ENCODE assay signal across 20 mouse cellular contexts in genomic region chr5:139432747-139433508, GRCm38 (mm10). TPM values are rescaled to one million over a fixed set of nuclear protein-coding genes. Genes with fewer than 3 reads are reported as not detected.
A peak's percentile ranks its signal among the peaks of the same experiment; 100 is the strongest.
DNase-seq lines count a peak whose midpoint lies in the region; ATAC-seq and TF ChIP-seq lines count a peak whose summit lies in the region.
"Had no signal": no experiment of that assay in that cellular context is flagged by ENCODE, and none has a peak within 500 bp of the region (broad histone marks: within the 10 kb centered on the region; RNA-seq: fewer than 3 reads in every experiment).

No protein-coding gene starts in this region.

- TF ChIP-seq RAD21 in MEL (IDR thresholded peaks at IDR 0.05; ENCODE audit: low read depth, low read length) = no peak

- H3K9ac ChIP-seq in MEL (ENCODE audit: control insufficient read depth, low read depth, low read length, poor library complexity, severe bottlenecking) = no peak overlapping the region
- no peak overlapping the region for H3K9ac ChIP-seq in midbrain, embryonic 14.5 days (replicated peaks; ENCODE audit: low read length)
- H3K9ac ChIP-seq: heart, embryonic 13.5 days; liver, embryonic 14.5 days; neural tube, embryonic 12.5 days had no signal

- no peak overlapping the region for H3K4me3 ChIP-seq in gastrocnemius, adult 2 months
- H3K4me3 ChIP-seq in left cerebral cortex, adult 2 months = no peak overlapping the region
- no peak overlapping the region for H3K4me3 ChIP-seq in MEL (ENCODE audit: control insufficient read depth in 1 of 2, insufficient read depth in 1 of 2, low read depth in 2 of 2, low read length in 2 of 2)
- H3K4me3 ChIP-seq in midbrain, embryonic 14.5 days (replicated peaks; ENCODE audit: low read depth, low read length) = no peak overlapping the region
- H3K4me3 ChIP-seq: heart, embryonic 13.5 days; neural tube, embryonic 12.5 days had no signal

- TF ChIP-seq EP300 in MEL (IDR thresholded peaks at IDR 0.05; ENCODE audit: low read depth in 1 of 2, low read length in 2 of 2) = no peak

- peaks cover 8 to 12% of the 10 kb centered on the region in 2 experiments for H3K4me1 ChIP-seq in MEL (ENCODE audit: control insufficient read depth in 1 of 2, insufficient read depth in 2 of 2, low read length in 2 of 2)
- peaks cover 40% of the 10 kb centered on the region for H3K4me1 ChIP-seq in midbrain, embryonic 14.5 days (ENCODE audit: control insufficient read depth, insufficient read depth, low read length)

- peaks cover 4 to 5% of the 10 kb centered on the region in 2 experiments; a peak in 1 of 4 replicates for H3K36me3 ChIP-seq in MEL (ENCODE audit: control insufficient read depth in 1 of 2, insufficient read depth in 2 of 2, low read length in 2 of 2)
- H3K36me3 ChIP-seq in midbrain, embryonic 14.5 days (ENCODE audit: control insufficient read depth, insufficient read depth, low read length) = no peaks in the 10 kb centered on the region
- H3K36me3 ChIP-seq: heart, embryonic 13.5 days; neural tube, embryonic 12.5 days had no signal

- intact Hi-C loops in gastrocnemius, adult 2 months (cut with DNase I) = no loop called here
- intact Hi-C loops in left cerebral cortex, adult 2 months (cut with DNase I) = no loop called here
- intact Hi-C loops in left cerebral cortex, postnatal 10 days (cut with DNase I) = no loop called here

- no peak for TF ChIP-seq POLR2A in MEL (IDR thresholded peaks at IDR 0.05; ENCODE audit: control insufficient read depth in 1 of 2, insufficient read depth in 1 of 2, low read depth in 1 of 2, low read length in 2 of 2, poor library complexity in 1 of 2)

- no peak for TF ChIP-seq CTCF in gastrocnemius, adult 2 months (IDR thresholded peaks at IDR 0.05)
- TF ChIP-seq CTCF in left cerebral cortex, adult 2 months (IDR thresholded peaks at IDR 0.05) = no peak
- TF ChIP-seq CTCF in MEL (IDR thresholded peaks at IDR 0.05 in 2 of 3, conservative IDR thresholded peaks at IDR 0.05 in 1 of 3; ENCODE audit: control insufficient read depth in 1 of 3, insufficient read depth in 1 of 3, low read depth in 2 of 3, low read length in 3 of 3, poor library complexity in 1 of 3, severe bottlenecking in 1 of 3) = no peak

- peak; percentile 35 for DNase-seq in gastrocnemius, adult 2 months
- no peak for DNase-seq in gastrocnemius, postnatal 25 days
- DNase-seq in left cerebral cortex, adult 2 months (ENCODE audit: extremely low spot score in 1 of 2, low spot score in 2 of 2) = no peak
- no peak for DNase-seq in left cerebral cortex, postnatal 10 days (ENCODE audit: extremely low spot score in 1 of 2, low spot score in 2 of 2)
- no peak for DNase-seq in MEL (ENCODE audit: low read depth, low spot score)
- DNase-seq in midbrain, embryonic 14.5 days = no peak
- DNase-seq in ovary, adult 18-20 months (ENCODE audit: low spot score) = no peak
- DNase-seq: adrenal gland, adult 2 months; cerebellum, adult 9-11 months; embryo, embryonic 11 days; heart, adult 18-20 months; kidney, adult 2 months; kidney, postnatal 14 days; right cerebral cortex, postnatal 14 days; spleen, adult 18-20 months; thymus, postnatal 25 days had no signal

- H3K79me2 ChIP-seq in MEL (ENCODE audit: control insufficient read depth, insufficient read depth, low read length, poor library complexity) = no peaks in the 10 kb centered on the region

- H3K9me3 ChIP-seq in MEL (replicated peaks; ENCODE audit: insufficient read depth, low read length) = no peaks in the 10 kb centered on the region
- no peaks in the 10 kb centered on the region for H3K9me3 ChIP-seq in midbrain, embryonic 14.5 days (ENCODE audit: control insufficient read depth, low read length)
- H3K9me3 ChIP-seq: heart, embryonic 13.5 days; neural tube, embryonic 12.5 days had no signal

- no peak for ATAC-seq in midbrain, embryonic 14.5 days (ENCODE audit: low FRiP score, low TSS enrichment)
- ATAC-seq: inflammation-experienced regulatory T-cells, adult 6 months had no signal

- no peak overlapping the region for H3K4me2 ChIP-seq in midbrain, embryonic 14.5 days (ENCODE audit: low read length)
- H3K4me2 ChIP-seq: heart, embryonic 13.5 days; neural tube, embryonic 12.5 days had no signal

- peak overlapping the region; percentile 70 for H3K27ac ChIP-seq in gastrocnemius, adult 2 months
- H3K27ac ChIP-seq in left cerebral cortex, adult 2 months = peak overlapping the region; percentile 64; the same call in 1 of the 2 replicates
- H3K27ac ChIP-seq in MEL (ENCODE audit: control insufficient read depth, low read depth, low read length) = no peak overlapping the region
- H3K27ac ChIP-seq in midbrain, embryonic 14.5 days (replicated peaks; ENCODE audit: low read depth, low read length) = 0 out of 2 replicates have a peak overlapping the region, but pooled peaks have one; percentile 39
- H3K27ac ChIP-seq: heart, embryonic 13.5 days; liver, embryonic 14.5 days; neural tube, embryonic 12.5 days had no signal

- WGBS in midbrain, embryonic 14.5 days = 55% methylated on average over 7 of the region's 7 CpGs

- H3K27me3 ChIP-seq in MEL (ENCODE audit: control insufficient read depth in 1 of 2, insufficient read depth in 2 of 2, low read length in 2 of 2) = no peaks in the 10 kb centered on the region
- no peaks in the 10 kb centered on the region for H3K27me3 ChIP-seq in midbrain, embryonic 14.5 days (ENCODE audit: control insufficient read depth, insufficient read depth, low read length)
- H3K27me3 ChIP-seq: neural tube, embryonic 12.5 days had no signal

TF ChIP-seq in MEL, 35 proteins besides CTCF, POLR2A, EP300 and RAD21:
- no peak for TF ChIP-seq MAFK (IDR thresholded peaks at IDR 0.05; ENCODE audit: borderline replicate concordance, low read depth, low read length)
- TF ChIP-seq ZNF384 (IDR thresholded peaks at IDR 0.05; ENCODE audit: low read depth, low read length) = peak; percentile 56

RNA-seq across cellular contexts. Expression of gene Gper1, which starts 10.0 kb away (rescaled TPM):
- total RNA-seq in gastrocnemius, adult 2 months (2021) = 1 to 10 TPM; 1.3 to 2.7 TPM
- total RNA-seq in gastrocnemius, postnatal 25 days (2021) = 1 to 10 TPM in 1 of 2 experiments, under 1 TPM in 1; 0.82 to 1.6 TPM
- total RNA-seq in left cerebral cortex, adult 2 months (2021) = 1 to 10 TPM; 2.5 to 2.8 TPM
- 1 to 10 TPM; 2.9 to 3.3 TPM for total RNA-seq in left cerebral cortex, postnatal 10 days (2021)
- total RNA-seq in MEL (2012; rRNA removed) = 0.07 and 0.15 TPM in 2 replicates
- polyA plus RNA-seq in MEL (2012; ENCODE audit: insufficient read depth in 1 of 2, insufficient read length in 2 of 2, low read depth in 1 of 2, low replicate concordance in 2 of 2, missing spikeins in 1 of 2) = under 1 TPM in 1 of 2 experiments, not detected in 1; 0.07 TPM
- polyA plus RNA-seq in midbrain, embryonic 14.5 days (2014; fragmentation: Nextera tagmentation; extraction: Ambion mirVana) = 9.2 and 9.6 TPM in 2 replicates
- polyA plus RNA-seq: inflammation-experienced regulatory T-cells, adult 6 months had no signal

RNA-seq across cellular contexts. Expression of gene 3110082I17Rik, which starts 27.4 kb away (rescaled TPM):
- 10 to 100 TPM in 1 of 2 experiments, 1 to 10 TPM in 1; 7.9 to 10.3 TPM for total RNA-seq in gastrocnemius, adult 2 months (2021)
- 1 to 10 TPM; 7.8 to 8.0 TPM for total RNA-seq in gastrocnemius, postnatal 25 days (2021)
- total RNA-seq in left cerebral cortex, adult 2 months (2021) = 10 to 100 TPM; 16.3 to 17.9 TPM
- total RNA-seq in left cerebral cortex, postnatal 10 days (2021) = 10 to 100 TPM; 20.1 to 20.2 TPM
- total RNA-seq in MEL (2012; rRNA removed) = 43.2 and 58.1 TPM in 2 replicates
- 10 to 100 TPM in 1 of 2 experiments, not detected in 1; 79.5 TPM for polyA plus RNA-seq in MEL (2012; ENCODE audit: insufficient read depth in 1 of 2, insufficient read length in 2 of 2, low read depth in 1 of 2, low replicate concordance in 2 of 2, missing spikeins in 1 of 2)
- 10.8 and 12.8 TPM in 2 replicates for polyA plus RNA-seq in midbrain, embryonic 14.5 days (2014; fragmentation: Nextera tagmentation; extraction: Ambion mirVana)

RNA-seq across cellular contexts. Expression of gene C130050O18Rik, which starts 27.8 kb away (rescaled TPM):
- total RNA-seq in gastrocnemius, adult 2 months (2021) = under 1 TPM; 0.15 to 0.33 TPM
- under 1 TPM; 0.32 to 0.61 TPM for total RNA-seq in gastrocnemius, postnatal 25 days (2021)
- total RNA-seq in left cerebral cortex, adult 2 months (2021) = under 1 TPM; 0.29 to 0.63 TPM
- total RNA-seq in left cerebral cortex, postnatal 10 days (2021) = under 1 TPM; 0.24 to 0.28 TPM
- 0.10 and 0.12 TPM in 2 replicates for total RNA-seq in MEL (2012; rRNA removed)
- polyA plus RNA-seq in MEL (2012; ENCODE audit: insufficient read depth in 1 of 2, insufficient read length in 2 of 2, low read depth in 1 of 2, low replicate concordance in 2 of 2, missing spikeins in 1 of 2) = under 1 TPM in 1 of 2 experiments, not detected in 1; 0.21 TPM
- polyA plus RNA-seq in midbrain, embryonic 14.5 days (2014; fragmentation: Nextera tagmentation; extraction: Ambion mirVana) = 0.29 and 0.58 TPM in 2 replicates
- polyA plus RNA-seq: inflammation-experienced regulatory T-cells, adult 6 months had no signal

RNA-seq across cellular contexts. Expression of gene Zfand2a, which starts 51.4 kb away (rescaled TPM):
- total RNA-seq in gastrocnemius, adult 2 months (2021) = 10 to 100 TPM in 1 of 2 experiments, 1 to 10 TPM in 1; 8.5 to 10.3 TPM
- total RNA-seq in gastrocnemius, postnatal 25 days (2021) = 1 to 10 TPM; 7.3 to 8.2 TPM
- total RNA-seq in left cerebral cortex, adult 2 months (2021) = 10 to 100 TPM; 53.9 to 60.0 TPM
- total RNA-seq in left cerebral cortex, postnatal 10 days (2021) = 100 to 1,000 TPM in 1 of 2 experiments, 10 to 100 TPM in 1; 93.4 to 100 TPM
- 12.4 and 13.8 TPM in 2 replicates for total RNA-seq in MEL (2012; rRNA removed)
- 10 to 100 TPM in 1 of 2 experiments, not detected in 1; 15.3 TPM for polyA plus RNA-seq in MEL (2012; ENCODE audit: insufficient read depth in 1 of 2, insufficient read length in 2 of 2, low read depth in 1 of 2, low replicate concordance in 2 of 2, missing spikeins in 1 of 2)
- 14.0 and 14.1 TPM in 2 replicates for polyA plus RNA-seq in midbrain, embryonic 14.5 days (2014; fragmentation: Nextera tagmentation; extraction: Ambion mirVana)

RNA-seq across cellular contexts. Expression of gene Gpr146, which starts 55.4 kb away (rescaled TPM):
- 10 to 100 TPM; 26.5 to 41.2 TPM for total RNA-seq in gastrocnemius, adult 2 months (2021)
- 10 to 100 TPM; 23.5 to 23.6 TPM for total RNA-seq in gastrocnemius, postnatal 25 days (2021)
- 10 to 100 TPM; 12.5 to 13.9 TPM for total RNA-seq in left cerebral cortex, adult 2 months (2021)
- total RNA-seq in left cerebral cortex, postnatal 10 days (2021) = 1 to 10 TPM; 5.7 to 7.5 TPM
- 0.92 and 2.1 TPM in 2 replicates for total RNA-seq in MEL (2012; rRNA removed)
- 1 to 10 TPM in 1 of 2 experiments, not detected in 1; 4.5 TPM for polyA plus RNA-seq in MEL (2012; ENCODE audit: insufficient read depth in 1 of 2, insufficient read length in 2 of 2, low read depth in 1 of 2, low replicate concordance in 2 of 2, missing spikeins in 1 of 2)
- polyA plus RNA-seq in midbrain, embryonic 14.5 days (2014; fragmentation: Nextera tagmentation; extraction: Ambion mirVana) = 1.2 and 1.8 TPM in 2 replicates
